Mouse (Mus musculus): ENCODE data around the gene Ube2v1.

DNA sequence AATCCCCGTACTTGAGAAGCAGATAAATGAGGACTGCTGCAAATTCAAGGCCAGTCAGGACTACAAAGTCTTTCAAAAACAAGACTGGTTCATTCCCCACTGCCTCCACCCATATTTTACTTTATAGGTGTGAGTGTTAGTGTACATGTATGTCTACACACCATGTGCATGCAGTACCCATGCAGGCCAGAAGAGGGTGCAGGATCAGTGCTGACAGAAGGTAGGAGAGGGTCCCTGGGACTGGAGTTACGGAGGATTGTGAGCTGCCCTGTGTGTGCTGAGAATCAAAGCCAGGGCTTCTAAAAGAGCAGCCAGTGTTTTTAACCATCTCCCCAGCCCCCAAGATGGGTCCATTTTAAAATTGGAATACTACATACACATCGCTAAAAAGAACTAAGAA is 8.4 kb upstream of the Ube2v1 start:
- TF ChIP-seq CTCF (IDR thresholded peaks at IDR 0.05; ENCODE audit: extremely low read depth, insufficient read length, insufficient replicate concordance, low read depth, low read length) (peak; percentile 48; the same call in 1 of the 2 replicates), POLR2A (IDR thresholded peaks at IDR 0.05; ENCODE audit: low read depth, low read length) (no peak)
